ENCODE assay signal across 24 mouse cellular contexts in the genomic region with DNA sequence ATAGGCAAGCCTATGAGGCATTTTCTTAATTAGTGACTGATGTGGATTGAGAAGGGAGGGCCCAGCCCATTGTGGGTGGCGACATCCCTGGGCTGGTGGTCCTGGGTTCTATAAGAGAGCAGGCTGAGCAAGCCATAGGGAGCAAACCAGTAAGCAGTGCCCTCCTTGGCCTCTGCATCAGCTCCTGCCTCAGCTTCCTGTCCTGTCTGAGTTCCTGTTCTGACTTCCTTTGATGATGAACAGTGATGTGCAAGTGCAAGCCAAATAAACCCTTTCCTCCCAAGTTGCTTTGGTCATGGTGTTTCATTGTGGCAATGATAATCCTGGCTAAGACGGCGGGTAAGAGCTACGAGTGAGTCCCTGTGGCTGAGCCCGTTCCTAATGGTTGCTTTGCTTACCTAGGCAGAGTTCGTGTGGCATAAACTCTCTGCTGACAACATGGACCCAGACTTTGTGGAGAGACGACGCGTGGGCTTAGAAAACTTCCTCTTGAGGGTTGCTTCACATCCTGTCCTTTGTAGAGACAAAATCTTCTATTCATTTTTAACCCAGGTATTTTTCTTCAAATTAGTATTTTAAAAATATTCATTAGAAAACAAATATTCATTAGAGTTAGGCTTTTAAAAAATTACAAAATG. TPM values are rescaled to one million over a fixed set of nuclear protein-coding genes. Genes with fewer than 3 reads are reported as not detected.
DNase-seq lines count a peak whose midpoint lies in the region; ATAC-seq and TF ChIP-seq lines count a peak whose summit lies in the region.
"Had no signal": no experiment of that assay in that cellular context is flagged by ENCODE, and none has a peak within 500 bp of the region (broad histone marks: within the 10 kb centered on the region; RNA-seq: fewer than 3 reads in every experiment).

No protein-coding gene starts in this region.

- TF ChIP-seq POLR2A in thymus, adult 2 months (IDR thresholded peaks at IDR 0.05; ENCODE audit: control insufficient read depth, extremely low read depth, insufficient read depth, low read length, poor library complexity), result no peak

- peak; percentile 10 for DNase-seq in thymus, postnatal 25 days
- no peak for DNase-seq in thymus, adult 2 months
- DNase-seq in T-cell, adult 2 months (ENCODE audit: low spot score), result peak; percentile 16
- no peak for DNase-seq in cerebellum, postnatal 4 days (ENCODE audit: low spot score in 2 of 2)
- no peak for DNase-seq in layer of hippocampus, postnatal 36 days
- DNase-seq: adrenal gland, postnatal 10 days; B cell, adult 2 months; cerebellum, adult 11-12 months; cerebellum, adult 9-10 months; cerebellum, postnatal 36 days; gastrocnemius, adult 2 months; gastrocnemius, postnatal 25 days; heart, adult 18-20 months; heart, postnatal 36 days; kidney, adult 11 months had no signal

- peaks cover 50% of the 10 kb centered on the region for H3K36me3 ChIP-seq in thymus, adult 2 months (ENCODE audit: control insufficient read depth, insufficient read depth, low read length)

- WGBS in thymus, adult 2 months, result 43% methylated on average over 9 of the region's 9 CpGs

- H3K4me1 ChIP-seq in thymus, adult 2 months (replicated peaks; ENCODE audit: control insufficient read depth, insufficient read depth, low read length), result 0 out of 2 replicates have a peak, but pooled peaks cover 2% of the 10 kb centered on the region
- H3K4me1 ChIP-seq: embryonic facial prominence, embryonic 10.5 days; forebrain, embryonic 10.5 days; heart, embryonic 15.5 days; hindbrain, embryonic 15.5 days had no signal

- ATAC-seq in inflammation-experienced regulatory T-cells, adult 6 months, result peak; percentile 50
- no peak for ATAC-seq in erythroblast, adult 5-6 weeks (replicated peaks; ENCODE audit: low FRiP score, poor library complexity, severe bottlenecking)
- ATAC-seq: forebrain, embryonic 14.5 days had no signal

- H3K27ac ChIP-seq in thymus, adult 2 months (ENCODE audit: control insufficient read depth, insufficient read depth, low read length), result no peak overlapping the region; the same call in 1 of the 2 replicates
- H3K27ac ChIP-seq: embryonic facial prominence, embryonic 10.5 days; forebrain, embryonic 10.5 days; gastrocnemius, adult 2 months; heart, embryonic 15.5 days; hindbrain, embryonic 15.5 days had no signal

- no peak overlapping the region for H3K4me3 ChIP-seq in thymus, adult 2 months (ENCODE audit: control insufficient read depth, insufficient read depth, low read length)
- H3K4me3 ChIP-seq: embryonic facial prominence, embryonic 10.5 days; erythroblast, embryonic 14.5 days; forebrain, embryonic 10.5 days; gastrocnemius, adult 2 months; heart, embryonic 15.5 days; hindbrain, embryonic 15.5 days had no signal

- no peaks in the 10 kb centered on the region for H3K27me3 ChIP-seq in thymus, adult 2 months (ENCODE audit: control insufficient read depth, insufficient read depth, low read length)
- H3K27me3 ChIP-seq: CH12.LX; heart, embryonic 15.5 days; hindbrain, embryonic 15.5 days had no signal

- no peak for TF ChIP-seq CTCF in thymus, adult 2 months (IDR thresholded peaks at IDR 0.05; ENCODE audit: borderline replicate concordance, control insufficient read depth, extremely low read depth, insufficient read depth, low read length, poor library complexity)

RNA-seq across cellular contexts. Expression of a gene that starts 16.5 kb away (rescaled TPM):
- 16.3 and 17.3 TPM in 2 replicates for polyA plus RNA-seq in thymus, adult 2 months (2012; rRNA removed)
- 100 to 1,000 TPM in 2 of 3 experiments, 10 to 100 TPM in 1; 87.4 to 113 (median 101) TPM for polyA plus RNA-seq in inflammation-experienced regulatory T-cells, adult 6 months (2017; shearing (Covaris generic))
- 7.1 and 10.0 TPM in 2 replicates for total RNA-seq in erythroblast, adult 5-6 weeks (2015; ENCODE audit: low replicate concordance)
- total RNA-seq in erythroblast, adult 5-6 weeks (2017; ENCODE audit: low replicate concordance), result 15.3 and 15.6 TPM in 2 replicates
- 10 to 100 TPM; 29.0 to 33.0 TPM for total RNA-seq in layer of hippocampus, postnatal 36 days (2021)

Comparison
In these comparisons a context has a peak if more than half of its experiments do, and no peak if none do; other contexts are left out.
1. DNase-seq: peak in thymus, postnatal 25 days (single experiment) and T-cell, adult 2 months (single experiment); none in thymus, adult 2 months (single experiment), cerebellum, postnatal 4 days (0 of 2) and layer of hippocampus, postnatal 36 days (0 of 2).